Mouse (Mus musculus) limb, embryonic 11.5 days (tissue): ENCODE results near the gene Gm11437. TPM values are rescaled to one million over a fixed set of nuclear protein-coding genes. Genes with fewer than 3 reads are reported as not detected.

ENCODE experiments used
- ATAC-seq: fragments of 200-750 bp; cut with Nextera tagmentation; 2 replicates; pipeline ENCODE4 v1.8.0; 2017; ENCODE audit warnings: low read depth; ENCODE audit not compliant: insufficient number of reproducible peaks, low FRiP score, low TSS enrichment
- DNase-seq: peaks from one replicate; pipeline ENCODE4 v3.0.0-alpha.2; 2015; ENCODE audit warnings: low spot score
- H3K27ac ChIP-seq: fragments of 300-500 bp; sonication (generic); replicated peaks from 2 replicates; pipeline ENCODE4 v1.5.1; 2014; ENCODE audit warnings: low read depth, mild to moderate bottlenecking, low read length
- H3K27me3 ChIP-seq: fragments of 300-500 bp; sonication (generic); 2 replicates; pipeline ENCODE4 v1.6.1; 2014; ENCODE audit warnings: mild to moderate bottlenecking, low read length, mixed read lengths; ENCODE audit not compliant: control insufficient read depth, insufficient read depth
- H3K36me3 ChIP-seq: fragments of 300-500 bp; sonication (generic); 2 replicates; pipeline ENCODE4 v1.6.1; 2014; ENCODE audit warnings: mild to moderate bottlenecking, low read length, moderate library complexity, mixed read lengths; ENCODE audit not compliant: control insufficient read depth, insufficient read depth
- H3K4me1 ChIP-seq: fragments of 300-500 bp; sonication (generic); 2 replicates; pipeline ENCODE4 v1.6.1; 2014; ENCODE audit warnings: low read length, mixed read lengths; ENCODE audit not compliant: control insufficient read depth, insufficient read depth
- H3K4me2 ChIP-seq: fragments of 300-500 bp; sonication (generic); 2 replicates; pipeline ENCODE4 v1.6.1; 2014; ENCODE audit warnings: low read depth, mild to moderate bottlenecking, moderate library complexity; ENCODE audit not compliant: severe bottlenecking
- H3K4me3 ChIP-seq: fragments of 300-500 bp; sonication (generic); 2 replicates; pipeline ENCODE4 v1.5.1; 2014; ENCODE audit warnings: low read depth, low read length
- H3K9ac ChIP-seq: fragments of 300-500 bp; sonication (generic); 2 replicates; pipeline ENCODE4 v1.6.1; 2014; ENCODE audit warnings: mild to moderate bottlenecking, low read length
- H3K9me3 ChIP-seq: fragments of 300-500 bp; sonication (generic); 2 replicates; pipeline ENCODE4 v1.6.1; 2016; ENCODE audit warnings: low read length; ENCODE audit not compliant: control insufficient read depth
- WGBS: fragments of 180-500 bp; shearing (Covaris S2); extraction: QIAGEN DNeasy Blood & Tissue Kit; methylation state at CpG from one replicate; pipeline ENCODE4 v1.1.7; 2014; 5-methylcytosine and 5-hydroxymethylcytosine counted together
- polyA plus RNA-seq: library from polyadenylated mRNA; unstranded; fragments of >200 nt; fragmentation: Nextera tagmentation; extraction: Ambion mirVana; gene quantifications from 2 replicates; pipeline ENCODE4 v1.2.1, GENCODE M21; 2014

The Gm11437 gene
- polyA plus RNA-seq, 1 experiment from 2014 or later, result not detected

DNA sequence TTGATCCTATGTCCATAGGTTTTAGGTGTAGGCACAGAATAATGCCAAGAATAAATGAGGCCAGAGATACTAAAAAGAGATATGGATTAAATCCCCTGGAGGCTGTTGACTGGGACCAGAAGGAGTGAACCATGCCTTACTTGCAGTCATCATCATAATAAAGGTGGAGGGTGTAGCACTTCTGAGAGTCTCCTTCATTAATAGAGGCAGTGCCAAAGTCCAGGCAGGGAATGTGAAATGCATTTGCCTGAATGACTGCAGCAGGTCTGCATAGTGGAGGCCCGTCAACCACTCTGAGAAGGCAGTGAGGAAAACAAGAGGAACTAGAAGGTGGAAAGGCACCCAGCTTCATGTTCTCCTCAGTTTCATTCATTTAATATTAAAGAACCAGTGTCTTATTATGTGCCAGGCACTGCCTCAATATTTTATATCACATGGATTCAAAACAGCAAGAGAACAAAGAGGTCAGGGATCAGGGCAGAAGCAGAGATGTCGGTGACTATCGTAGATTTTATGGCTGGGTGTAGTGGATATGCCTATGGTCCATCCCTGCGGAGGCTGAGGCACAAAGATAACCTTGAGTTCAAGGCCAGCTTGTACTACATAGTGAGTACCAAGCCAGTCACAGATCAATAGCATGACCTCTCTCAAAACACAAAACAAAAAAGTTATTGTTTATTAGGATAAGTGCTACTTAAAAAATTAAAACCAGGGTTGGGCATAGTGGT, 10.6 kb downstream of the Gm11437 start:
- H3K27ac ChIP-seq, result no peak overlapping the region

DNA sequence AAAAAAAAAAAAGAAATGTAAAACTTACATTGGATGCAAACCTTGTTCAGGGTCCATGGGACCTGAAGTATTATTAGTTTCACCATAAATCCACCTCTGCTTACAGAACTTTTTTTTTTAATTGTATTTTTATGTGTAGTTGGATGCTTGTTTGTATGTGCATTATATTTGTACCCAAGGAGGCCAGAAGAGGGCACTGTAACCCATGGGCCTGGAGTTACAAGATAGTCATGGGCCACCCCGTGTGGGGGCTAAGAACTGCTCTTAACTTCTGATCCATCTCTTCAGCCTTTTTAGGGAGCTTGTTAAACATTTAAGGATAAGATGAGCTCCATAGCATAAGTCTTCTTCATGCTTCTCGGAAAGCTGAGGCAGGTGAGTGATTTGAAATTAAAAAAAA, 16.4 kb downstream of the Gm11437 start:
- DNase-seq, result no peak
- ATAC-seq, result no peak
- Histone ChIP-seq H3K4me3 (no peak overlapping the region), H3K27ac (no peak overlapping the region), H3K9me3 (no peaks in the 10 kb centered on the region), H3K9ac (no peak overlapping the region), H3K36me3 (no peaks in the 10 kb centered on the region), H3K4me2 (no peak overlapping the region), H3K27me3 (no peaks in the 10 kb centered on the region), H3K4me1 (no peaks in the 10 kb centered on the region)
- 59% methylated on average over 2 of the region's 2 CpGs for WGBS

More for the DNA sequence above, 10.6 kb downstream of the Gm11437 start:
- Histone ChIP-seq H3K4me2 (no peak overlapping the region), H3K36me3 (no peaks in the 10 kb centered on the region), H3K27me3 (no peaks in the 10 kb centered on the region), H3K4me3 (no peak overlapping the region), H3K4me1 (no peaks in the 10 kb centered on the region), H3K9ac (no peak overlapping the region), H3K9me3 (no peaks in the 10 kb centered on the region)
- ATAC-seq, result no peak
- 92% methylated on average over 4 of the region's 4 CpGs for WGBS
- no peak for DNase-seq

GRCm38 (mm10) chr11:84146081-84146480, 21.2 kb downstream of the Gm11437 start:
- Histone ChIP-seq H3K27me3 (no peaks in the 10 kb centered on the region), H3K9me3 (no peaks in the 10 kb centered on the region), H3K9ac (no peak overlapping the region), H3K4me1 (no peaks in the 10 kb centered on the region), H3K4me3 (no peak overlapping the region), H3K36me3 (no peaks in the 10 kb centered on the region), H3K27ac (no peak overlapping the region), H3K4me2 (no peak overlapping the region)
- 74% methylated on average over 3 of the region's 3 CpGs for WGBS
- ATAC-seq (no peak), DNase-seq (no peak)

- no peak overlapping the region for H3K27ac ChIP-seq
- H3K36me3 ChIP-seq, result no peaks in the 10 kb centered on the region
- 82% methylated on average over 10 of the region's 10 CpGs for WGBS
- no peak overlapping the region for H3K4me3 ChIP-seq
- H3K4me1 ChIP-seq, result no peaks in the 10 kb centered on the region
- ATAC-seq, result no peak
- no peak overlapping the region for H3K9ac ChIP-seq
- no peaks in the 10 kb centered on the region for H3K27me3 ChIP-seq
- DNase-seq, result no peak
- H3K4me2 ChIP-seq, result no peak overlapping the region
- H3K9me3 ChIP-seq, result no peaks in the 10 kb centered on the region
Measured at GRCm38 (mm10) chr11:84145201-84145798, 22.0 kb downstream of the Gm11437 start.

DNA sequence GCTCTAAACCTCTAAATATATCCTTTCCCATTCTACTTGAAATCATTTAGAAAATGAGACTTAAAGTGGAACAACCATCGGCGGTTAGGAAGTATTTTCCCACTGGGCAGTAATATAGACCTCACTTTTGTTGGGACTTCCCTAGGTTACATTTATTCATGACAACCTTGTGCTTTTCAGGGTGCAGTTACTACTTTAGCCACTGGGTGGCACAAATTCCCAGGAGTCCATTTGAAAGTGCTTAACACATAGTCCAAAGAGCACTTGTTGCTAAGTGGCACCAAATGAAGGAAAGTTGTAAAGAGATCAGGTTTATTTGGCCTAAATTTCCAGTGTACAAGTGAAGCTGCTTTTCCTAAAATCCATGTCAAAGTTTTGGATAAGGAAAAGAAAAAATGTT, 25.5 kb downstream of the Gm11437 start:
- no peaks in the 10 kb centered on the region for H3K27me3 ChIP-seq
- no peaks in the 10 kb centered on the region for H3K4me1 ChIP-seq
- no peaks in the 10 kb centered on the region for H3K9me3 ChIP-seq
- WGBS, result 53% methylated on average over 2 of the region's 2 CpGs
- no peaks in the 10 kb centered on the region for H3K36me3 ChIP-seq
- no peak overlapping the region for H3K27ac ChIP-seq
- DNase-seq, result peak; percentile 69
- no peak overlapping the region for H3K9ac ChIP-seq
- H3K4me3 ChIP-seq, result no peak overlapping the region
- H3K4me2 ChIP-seq, result no peak overlapping the region
- no peak for ATAC-seq

DNA sequence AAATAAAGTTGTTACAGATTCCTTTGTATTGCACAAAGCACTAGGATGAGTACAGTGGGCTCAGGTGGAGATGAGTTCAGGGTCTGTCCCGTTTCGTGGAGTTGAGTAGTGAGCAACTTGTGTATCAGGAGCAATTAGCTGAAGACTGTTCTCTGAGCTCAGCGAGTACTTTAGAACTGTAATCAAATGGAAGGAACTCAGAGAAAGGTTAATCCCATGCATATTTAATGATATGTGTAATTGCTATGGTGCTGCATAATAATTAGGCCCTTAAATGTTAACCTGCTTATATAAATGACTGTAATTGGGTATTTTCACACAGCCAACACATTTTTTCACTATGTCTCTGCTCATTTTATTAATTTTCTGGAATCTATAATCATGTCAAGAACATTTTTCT, 30.8 kb downstream of the Gm11437 start:
- H3K4me1 ChIP-seq, result no peaks in the 10 kb centered on the region
- no peak overlapping the region for H3K4me3 ChIP-seq
- WGBS, result 83% methylated on average over 3 of the region's 3 CpGs
- H3K27me3 ChIP-seq, result no peaks in the 10 kb centered on the region
- no peak overlapping the region for H3K27ac ChIP-seq
- ATAC-seq, result no peak
- H3K4me2 ChIP-seq, result no peak overlapping the region
- H3K9ac ChIP-seq, result no peak overlapping the region
- DNase-seq, result no peak
- no peaks in the 10 kb centered on the region for H3K36me3 ChIP-seq
- H3K9me3 ChIP-seq, result no peaks in the 10 kb centered on the region

DNA sequence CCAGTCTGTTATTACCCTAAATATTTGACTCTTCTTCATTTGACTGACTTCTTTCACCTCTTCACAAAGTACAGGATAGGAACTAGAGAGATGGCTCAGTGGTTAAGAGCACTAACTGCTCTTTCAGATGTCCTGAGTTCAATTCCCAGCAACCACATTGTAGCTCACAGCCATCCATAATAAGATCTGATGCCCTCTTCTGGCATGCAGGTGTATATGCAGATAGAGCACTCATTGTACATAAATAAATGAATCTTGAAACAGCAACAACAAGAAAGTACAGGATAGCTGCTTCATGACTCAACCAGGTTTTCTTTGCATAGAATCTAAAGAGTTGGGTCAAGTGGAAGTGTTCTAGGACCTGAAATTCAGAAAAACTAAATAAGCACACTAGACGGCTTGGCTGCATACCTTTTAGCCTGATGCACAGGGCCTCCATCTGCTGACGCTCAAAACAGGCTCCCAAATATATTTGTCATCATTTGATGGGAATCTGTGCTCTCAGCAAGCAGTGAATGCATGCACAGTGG, 32.9 kb downstream of the Gm11437 start:
- Histone ChIP-seq H3K9ac (no peak overlapping the region), H3K36me3 (no peaks in the 10 kb centered on the region), H3K9me3 (no peaks in the 10 kb centered on the region), H3K4me3 (no peak overlapping the region), H3K4me1 (no peaks in the 10 kb centered on the region), H3K27ac (no peak overlapping the region), H3K27me3 (no peaks in the 10 kb centered on the region), H3K4me2 (no peak overlapping the region)
- ATAC-seq (no peak), DNase-seq (no peak)
- 94% methylated on average over 2 of the region's 2 CpGs for WGBS

DNA sequence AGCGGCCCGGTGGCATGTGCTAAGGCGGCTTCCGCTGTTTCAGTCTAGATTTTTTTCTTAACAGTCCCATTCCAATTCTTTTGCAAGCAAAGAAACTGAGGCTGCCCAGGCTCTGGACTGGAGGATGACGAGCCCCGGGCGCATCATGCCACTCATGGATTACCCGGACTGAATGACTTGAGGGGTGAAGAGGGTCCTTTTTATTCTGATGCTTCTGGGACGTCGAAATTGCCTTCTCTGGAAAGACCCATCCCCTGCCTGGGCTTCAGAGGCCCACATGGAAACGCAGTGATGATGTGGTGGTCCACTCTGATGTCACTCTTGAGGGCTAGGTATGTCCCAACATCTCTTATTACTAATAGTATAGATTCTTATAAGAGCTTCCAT, 37.5 kb downstream of the Gm11437 start:
- Histone ChIP-seq H3K36me3 (peaks cover 5% of the 10 kb centered on the region; the same call in 1 of the 2 replicates), H3K9me3 (no peaks in the 10 kb centered on the region), H3K4me1 (no peaks in the 10 kb centered on the region), H3K9ac (peak overlapping the region; percentile 81; the same call in 1 of the 2 replicates), H3K4me2 (peak overlapping the region; percentile 81), H3K27ac (no peak overlapping the region), H3K27me3 (no peaks in the 10 kb centered on the region), H3K4me3 (peak overlapping the region; percentile 66)
- no peak for DNase-seq
- ATAC-seq, result peak; percentile 20; the same call in 1 of the 2 replicates
- 10% methylated on average over 11 of the region's 11 CpGs for WGBS
